Mouse (Mus musculus) megakaryocyte, adult 5-6 weeks (primary cell): ENCODE data around the gene Lgals3bp. TPM values are rescaled to one million over a fixed set of nuclear protein-coding genes. Genes with fewer than 3 reads are reported as not detected.

Experiments used
- ATAC-seq: 2 replicates; pipeline ENCODE4 v1.8.0; 2016; ENCODE audit warnings: mild to moderate bottlenecking, inconsistent platforms; ENCODE audit not compliant: poor library complexity, severe bottlenecking
- total RNA-seq, 2 experiments: library from RNA; stranded (forward) in 1 of 2; stranded (reverse) in 1 of 2; fragments of 153-499, 151-499 nt in 1 of 2; fragments of 221-1000, 200-1000 nt in 1 of 2; gene quantifications; 2 replicates each; pipeline versions ENCODE4 v1.2.3 to v1.2.4; 2015 to 2017

Gene Lgals3bp
- total RNA-seq (2015) = 63.8 and 78.5 TPM in 2 replicates
- total RNA-seq (2017) = 42.1 and 48.1 TPM in 2 replicates

DNA sequence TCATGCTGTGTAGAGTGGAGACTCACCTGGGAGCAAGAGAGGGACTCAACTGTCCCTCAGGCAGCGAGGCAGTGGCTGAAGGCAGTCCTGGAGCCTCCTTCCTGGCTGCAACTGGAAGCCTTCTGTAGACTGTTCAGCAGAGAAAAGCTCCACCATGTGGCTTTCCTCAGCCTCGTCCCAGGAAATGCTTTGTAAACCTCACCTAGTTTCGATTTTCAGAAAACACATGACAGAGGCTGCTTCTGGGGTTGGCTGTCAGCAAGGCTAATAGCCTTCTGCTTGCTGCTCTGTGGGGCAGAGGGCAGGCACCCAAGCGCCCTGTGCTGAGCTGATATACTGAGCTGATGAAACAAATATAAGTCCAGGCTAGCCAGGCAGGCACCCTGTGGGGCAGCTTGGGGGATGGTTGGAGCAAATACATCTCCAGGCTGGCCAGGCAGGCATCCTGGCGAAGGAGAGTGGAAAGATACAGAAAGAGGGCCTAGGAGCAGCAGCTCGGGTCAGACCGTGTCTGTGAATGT lies at the start of gene Lgals3bp:
Gene Lgals3bp, minus strand, starts transcription at position 333 of the 521 bp plus-strand sequence.
- ATAC-seq = peak; percentile 75

DNA sequence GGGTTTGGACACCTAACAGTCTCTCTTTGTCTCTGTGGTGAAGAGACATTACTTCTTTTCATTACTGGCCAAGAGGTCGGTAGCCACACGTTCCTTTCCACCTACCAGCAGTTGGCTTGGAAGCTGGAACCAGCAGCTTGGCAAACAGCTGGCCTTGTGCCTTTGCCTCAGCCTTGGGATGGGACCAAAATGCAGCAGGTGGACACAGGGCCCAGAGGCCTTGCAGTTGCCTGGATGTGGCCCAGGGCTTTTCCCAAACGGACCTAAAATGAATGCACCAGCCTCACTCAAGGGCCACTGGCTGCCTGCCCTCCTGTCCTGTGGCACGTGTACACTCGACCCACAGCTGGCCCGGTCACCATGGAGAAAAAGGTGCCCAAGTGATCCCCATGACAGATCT lies 49.3 kb upstream of the Lgals3bp start:
- no peak for ATAC-seq

DNA sequence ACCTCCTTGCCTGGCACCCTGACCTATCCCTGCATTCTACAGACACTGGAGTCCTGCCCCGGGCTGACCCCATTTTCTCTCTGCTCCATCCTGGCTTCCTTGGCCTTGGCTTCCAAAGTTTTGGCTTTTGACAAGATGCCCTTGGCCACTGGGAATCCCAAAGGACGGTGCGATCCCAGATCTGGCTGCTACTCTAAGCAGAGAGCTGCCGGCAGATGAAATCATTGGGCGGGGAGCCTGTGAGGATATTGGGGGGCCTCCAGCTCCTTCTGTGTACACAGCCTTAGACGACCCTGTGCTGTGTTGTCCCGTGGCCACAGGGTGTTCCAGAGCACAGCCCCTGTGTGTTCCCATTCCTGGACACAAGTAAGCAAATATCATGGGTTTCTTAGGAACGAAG lies 46.5 kb upstream of the Lgals3bp start:
- ATAC-seq = no peak

DNA sequence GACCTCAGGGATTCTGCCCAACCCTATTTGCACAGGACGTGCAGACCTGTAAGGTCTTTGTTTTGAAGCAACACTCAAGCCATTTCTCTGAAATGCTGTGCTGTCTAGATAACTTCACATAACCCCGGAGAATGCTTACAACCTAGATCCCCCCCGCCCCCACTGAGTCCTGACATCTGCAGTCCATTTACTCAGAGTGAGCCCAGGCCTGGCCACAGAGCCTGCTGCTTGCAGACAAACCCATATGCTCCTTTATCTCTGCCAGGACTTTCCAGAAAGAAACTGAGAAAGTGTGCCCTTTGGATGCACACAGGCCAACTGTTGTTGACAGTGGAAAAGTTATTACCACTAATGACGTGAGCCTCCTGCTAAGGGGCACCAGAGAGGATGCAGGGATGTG lies 45.5 kb upstream of the Lgals3bp start:
- no peak for ATAC-seq

DNA sequence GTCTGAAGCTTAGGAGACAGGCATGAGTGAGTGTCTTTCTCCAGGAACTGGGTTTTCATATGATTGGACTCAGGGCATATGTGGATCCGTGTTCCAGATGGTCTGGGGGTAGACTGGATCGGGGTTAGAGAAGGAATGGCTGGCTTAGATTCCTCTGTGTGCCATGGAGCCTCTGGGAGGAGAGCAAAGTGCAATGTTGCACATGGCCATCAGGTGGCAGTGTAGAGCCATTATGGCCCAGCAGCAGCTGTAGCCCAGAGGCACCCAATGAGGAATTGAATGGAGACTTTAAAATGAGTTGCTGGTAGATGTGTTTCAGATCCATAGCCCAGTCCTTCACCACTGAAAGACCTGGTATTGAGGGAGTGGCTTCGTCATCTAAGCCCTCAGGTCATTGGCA lies 44.0 kb upstream of the Lgals3bp start:
- ATAC-seq = peak; percentile 91

DNA sequence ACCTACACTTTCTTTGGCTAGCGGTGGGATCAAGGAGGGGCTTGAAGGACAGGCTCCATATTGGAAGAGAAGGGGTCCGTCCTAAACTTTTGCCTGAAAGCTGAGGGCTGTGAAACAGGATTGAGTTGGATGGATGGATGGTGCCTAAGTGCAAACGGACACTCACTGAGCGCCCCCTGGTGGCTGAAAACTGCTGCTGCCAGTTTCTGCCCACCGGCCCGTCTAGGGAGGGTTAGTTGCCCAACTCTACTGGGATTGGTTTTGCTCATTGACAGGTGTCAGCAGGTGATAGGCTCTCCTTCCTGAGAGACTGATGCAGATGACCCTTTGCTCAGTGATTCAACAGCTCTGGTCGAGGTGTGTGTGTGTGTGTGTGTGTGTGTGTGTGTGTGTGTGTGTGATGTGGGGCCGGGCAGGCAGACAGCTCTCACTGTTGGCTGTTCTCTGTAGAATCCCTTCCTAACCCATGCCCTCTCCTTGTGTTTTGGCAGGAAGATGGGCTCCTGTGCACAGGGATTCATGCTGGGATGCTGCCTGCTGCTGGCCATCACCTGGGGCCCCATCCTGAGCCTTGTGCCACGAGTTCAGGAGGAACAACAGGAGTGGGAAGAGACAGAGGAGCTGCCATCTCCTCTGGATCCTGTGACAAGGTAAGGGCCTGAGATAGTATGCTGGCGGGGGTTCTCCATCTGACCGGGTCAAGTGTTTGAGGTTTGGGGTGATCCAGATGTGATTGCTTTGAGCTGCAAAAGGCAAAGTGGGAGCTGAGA lies 41.5 kb upstream of the Lgals3bp start:
- peak; percentile 62 for ATAC-seq

DNA sequence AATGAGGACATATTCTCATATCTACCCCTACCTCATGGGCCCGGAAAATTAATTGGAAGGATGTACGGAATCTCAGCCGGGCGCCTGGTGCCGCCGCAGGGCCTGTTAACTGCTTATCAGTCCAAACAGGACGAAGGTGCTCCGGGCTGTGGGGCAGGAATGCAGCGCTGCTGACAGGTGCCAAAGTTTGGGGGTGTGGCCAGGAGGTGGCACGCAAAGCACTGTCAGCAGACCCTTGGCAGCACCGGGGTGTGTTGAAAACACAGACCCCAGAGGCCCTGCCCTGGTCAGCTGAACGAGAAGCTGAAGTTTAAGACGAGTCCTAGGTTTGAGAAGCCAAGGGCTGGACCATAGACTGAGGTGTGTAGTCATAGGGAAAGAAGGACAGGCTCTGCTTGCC lies 40.8 kb upstream of the Lgals3bp start:
- ATAC-seq = no peak

DNA sequence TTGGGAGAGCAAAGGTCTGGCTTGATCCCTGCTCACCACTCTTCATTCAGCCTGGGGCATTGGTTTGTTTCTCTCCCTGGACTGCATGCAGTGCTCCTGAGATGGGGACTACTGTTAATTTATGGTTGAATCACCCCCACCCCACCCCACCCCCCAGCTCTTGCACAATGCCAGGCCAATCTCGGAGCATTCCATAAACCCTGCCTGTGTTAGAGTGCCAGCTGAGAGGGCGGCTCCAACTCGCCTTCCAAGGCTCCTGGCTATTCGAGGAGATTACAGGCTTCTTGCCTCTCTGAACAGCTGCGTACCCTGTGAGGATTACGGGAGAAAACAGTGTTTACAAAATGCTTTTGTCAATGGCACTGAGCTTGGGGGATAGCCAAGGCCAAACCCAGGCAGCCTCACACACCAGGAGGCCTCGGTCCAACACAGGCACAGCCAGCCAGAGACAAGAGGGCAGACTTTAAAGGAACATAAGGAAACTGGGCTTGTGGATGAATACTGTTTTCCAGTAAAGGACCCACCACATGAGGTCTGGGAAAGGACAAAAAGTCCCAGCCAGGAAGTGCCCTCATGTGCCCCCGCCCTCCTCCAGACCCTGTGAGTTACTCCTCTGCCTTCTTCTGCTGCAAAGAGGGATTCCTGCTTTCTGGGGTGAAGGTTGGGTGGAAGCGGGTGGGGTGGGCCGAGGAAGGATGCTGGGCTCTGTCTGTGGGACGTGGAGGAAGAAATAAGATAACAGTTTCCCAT lies 36.9 kb upstream of the Lgals3bp start:
- no peak for ATAC-seq

DNA sequence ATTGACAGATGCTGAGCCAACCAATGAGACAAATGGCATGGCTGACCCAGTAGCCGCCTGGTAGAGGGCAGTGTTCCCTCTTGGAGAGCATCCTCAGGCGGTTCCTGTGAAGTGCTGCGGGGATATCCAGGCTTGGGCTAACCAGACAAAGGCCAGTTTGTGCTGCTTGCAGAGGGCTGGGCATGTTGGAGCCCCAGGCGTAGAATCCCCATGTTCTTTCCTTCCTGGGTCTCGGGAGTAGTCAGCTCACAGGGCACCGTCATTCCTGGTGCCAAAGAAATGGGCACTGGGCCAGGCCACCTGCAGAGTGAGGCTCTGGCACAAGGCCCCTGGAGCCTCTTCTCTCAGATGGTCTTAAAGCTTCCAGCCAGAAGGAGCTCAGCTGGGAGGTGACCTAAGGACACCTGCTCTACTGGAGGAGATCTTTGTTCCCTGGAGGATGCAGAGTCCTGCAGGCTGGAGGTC lies 34.6 kb upstream of the Lgals3bp start:
- ATAC-seq = no peak

DNA sequence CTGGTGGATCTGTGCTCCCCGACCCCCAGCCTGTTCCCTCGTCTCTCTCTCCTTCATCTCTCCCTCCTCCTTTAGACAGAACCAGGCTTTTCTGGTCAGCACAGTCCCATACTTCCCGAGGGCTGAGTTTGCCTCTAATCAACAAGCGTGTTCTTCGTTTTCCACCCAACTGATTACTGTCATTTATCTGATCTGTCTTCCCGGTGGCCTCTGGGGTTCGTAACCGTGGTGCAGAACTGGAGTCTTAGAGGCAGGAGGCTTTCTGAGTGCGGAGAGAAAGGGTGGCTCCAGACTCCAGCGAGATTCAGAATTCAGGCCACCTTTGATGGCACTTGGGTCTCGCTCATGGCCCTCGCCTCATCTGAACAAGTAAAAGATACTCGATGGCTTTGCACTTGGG lies 32.2 kb upstream of the Lgals3bp start:
- ATAC-seq = no peak

DNA sequence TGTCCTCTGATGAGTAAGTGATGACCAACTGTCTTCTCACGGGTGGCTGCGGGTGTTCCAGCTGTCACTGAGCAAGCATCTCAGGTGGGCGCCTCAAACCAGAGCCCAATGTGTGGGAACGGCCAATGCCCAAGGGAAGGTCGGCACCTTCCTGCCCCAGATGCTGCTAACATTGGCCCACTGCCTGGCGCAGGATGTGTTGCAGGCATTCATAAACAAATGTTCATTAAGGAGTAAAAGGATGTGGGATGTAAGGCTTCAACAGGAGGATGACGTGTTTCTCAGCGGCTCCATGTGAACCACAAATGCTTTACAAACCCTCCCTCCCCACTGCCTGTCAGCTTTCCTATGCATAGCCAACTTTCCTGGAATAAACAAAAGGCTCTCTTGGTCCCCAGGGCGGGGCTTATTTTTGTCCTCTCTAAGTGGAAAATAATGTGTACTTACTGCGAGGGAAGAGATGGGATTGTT lies 31.5 kb upstream of the Lgals3bp start:
- ATAC-seq = no peak

DNA sequence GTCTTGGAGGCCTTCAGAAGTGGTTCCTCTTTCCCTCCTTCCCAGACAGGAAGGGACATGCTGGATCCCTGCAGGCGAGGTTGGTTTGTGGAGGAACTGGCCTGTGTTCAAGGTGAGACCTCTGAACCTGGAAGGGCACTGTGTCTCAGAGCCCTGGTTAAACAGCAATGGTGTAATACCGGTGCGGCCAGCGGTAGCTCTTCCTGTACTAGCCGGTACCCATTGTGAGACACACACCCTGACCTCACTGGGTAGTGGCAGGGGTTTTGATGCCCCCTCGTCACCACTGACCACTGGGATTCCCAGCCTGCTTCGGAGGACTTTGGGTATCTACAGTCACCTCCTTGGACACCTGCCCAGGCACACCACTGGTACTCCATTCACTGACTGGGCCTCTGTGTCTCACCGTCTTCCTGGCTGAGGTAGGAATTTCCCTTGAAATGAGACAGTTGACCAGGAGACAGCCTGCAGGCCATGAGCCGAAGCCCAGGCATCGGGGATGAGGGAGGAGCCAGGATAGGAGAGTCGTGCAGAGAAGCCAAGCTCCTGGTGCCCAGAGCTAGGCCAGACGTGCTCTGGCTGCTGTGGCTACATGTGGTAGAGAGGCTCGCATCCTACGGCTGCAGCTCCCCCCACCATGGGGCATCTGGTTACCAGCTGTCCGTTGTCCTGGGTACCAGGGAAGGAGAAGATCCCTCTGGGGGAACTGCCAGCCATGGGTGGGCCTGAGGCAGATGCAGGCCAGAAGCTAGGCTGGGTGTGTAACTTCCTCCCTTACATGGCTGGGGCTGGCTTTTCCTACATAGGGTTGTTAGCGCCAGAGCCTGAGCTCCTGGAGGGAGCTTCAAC lies 29.4 kb upstream of the Lgals3bp start:
- ATAC-seq = no peak

DNA sequence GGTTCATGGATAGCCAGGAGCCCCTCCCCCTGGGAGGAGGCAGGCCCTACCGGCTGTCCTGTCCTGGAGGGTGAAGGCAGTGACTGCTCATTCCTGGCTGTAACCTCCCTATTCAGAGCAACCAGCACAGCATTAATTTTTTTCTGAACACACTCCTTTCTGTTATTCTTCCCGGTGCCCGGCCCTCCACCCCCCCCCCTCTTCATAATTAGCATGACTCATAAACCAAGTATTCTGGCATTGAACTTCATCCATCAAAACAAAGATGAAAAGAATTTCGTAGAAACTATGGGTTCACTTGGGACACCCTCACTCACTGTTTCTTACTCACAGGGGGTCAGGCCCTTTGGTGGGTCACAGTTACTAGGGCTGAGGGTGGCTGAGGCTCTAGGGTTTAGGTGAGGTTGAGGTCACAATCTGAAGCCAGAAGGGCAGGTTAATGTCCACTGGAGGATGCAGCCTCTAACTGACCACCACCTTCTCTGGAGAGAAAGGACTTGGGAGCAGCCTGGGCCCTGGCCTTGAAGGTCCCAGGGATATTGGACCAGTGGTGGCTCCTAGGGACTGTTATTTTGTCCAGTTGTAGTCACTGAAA lies 28.5 kb upstream of the Lgals3bp start:
- ATAC-seq = no peak

DNA sequence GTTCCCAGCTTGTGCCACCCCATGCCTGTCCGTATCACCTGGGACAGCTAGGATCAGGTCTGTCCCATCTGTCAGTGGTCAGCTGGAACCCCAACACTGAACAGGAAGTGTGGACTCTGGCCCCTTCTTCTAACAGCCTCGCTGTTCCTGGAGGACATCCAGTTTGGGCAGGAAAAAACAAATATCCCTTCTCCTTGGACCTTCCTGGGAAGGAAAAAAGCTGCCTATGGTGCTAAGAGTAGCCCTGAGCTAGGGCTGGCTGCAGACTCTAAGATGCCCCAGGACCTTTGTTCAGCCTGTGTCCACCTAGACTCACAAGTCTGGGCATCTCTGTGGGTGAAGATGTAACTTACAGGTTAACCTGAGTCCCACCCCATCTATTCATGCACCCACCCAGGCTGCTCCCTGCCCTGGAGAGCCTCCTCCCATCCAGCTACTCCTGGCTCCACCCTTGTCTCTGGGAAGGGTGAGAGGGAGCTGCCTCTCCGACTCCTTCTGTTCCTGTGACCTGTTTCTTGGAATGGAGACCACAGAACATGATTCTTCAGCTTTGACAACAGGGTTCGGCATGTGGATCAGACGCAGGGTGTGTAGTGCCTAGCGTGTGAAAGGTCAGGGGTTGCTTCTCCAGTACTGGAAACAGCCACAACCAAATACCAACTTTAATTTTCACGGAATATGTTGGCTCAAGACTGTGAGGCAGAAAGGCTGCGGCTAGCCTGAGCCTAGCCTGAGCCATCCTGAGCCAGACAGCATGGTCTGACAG lies 27.2 kb upstream of the Lgals3bp start:
- no peak for ATAC-seq

DNA sequence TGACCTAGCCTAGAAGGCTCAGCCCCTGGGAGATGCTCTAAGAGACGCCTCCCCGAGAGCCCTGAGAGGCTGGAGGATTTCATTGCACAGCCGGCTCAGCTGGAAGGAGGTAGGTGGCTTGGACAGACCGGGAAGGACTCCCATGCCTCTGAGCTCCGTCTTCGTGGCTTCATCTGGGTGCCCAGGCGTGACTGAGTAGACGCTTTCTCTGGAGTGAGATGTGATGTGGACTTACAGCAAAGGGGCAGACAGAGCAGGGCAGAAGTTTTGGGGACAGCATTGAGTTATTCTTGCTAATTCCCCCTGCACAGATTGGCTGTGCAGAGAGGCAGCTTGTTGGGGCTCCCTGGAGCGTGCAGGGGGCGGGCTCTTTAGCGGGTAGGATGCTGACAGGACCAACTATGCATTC lies 26.6 kb upstream of the Lgals3bp start:
- ATAC-seq = no peak

DNA sequence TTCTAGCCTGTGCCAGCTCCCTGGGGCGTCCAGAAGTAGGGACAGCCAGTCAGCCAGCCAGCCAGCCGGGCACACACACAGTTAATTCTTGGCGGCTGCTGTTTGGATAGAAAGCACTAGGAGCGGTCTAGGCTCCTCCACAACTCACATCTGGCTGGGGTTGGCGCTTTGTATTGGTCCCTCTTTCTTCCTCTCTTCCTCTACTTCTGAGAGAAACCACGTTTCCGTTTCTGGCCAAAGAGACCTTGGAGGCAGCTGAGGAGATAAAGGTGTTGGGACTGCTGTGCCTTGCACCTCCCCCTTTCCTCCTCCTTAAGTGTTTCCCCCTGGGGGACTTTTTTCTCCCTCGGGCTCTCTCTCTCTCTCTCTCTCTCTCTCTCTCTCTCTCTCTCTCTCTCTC lies 26.1 kb upstream of the Lgals3bp start, which contains the start of gene C1qtnf1:
Gene C1qtnf1, plus strand, starts transcription at position 218 of the 400 bp plus-strand sequence.
- ATAC-seq = no peak

DNA sequence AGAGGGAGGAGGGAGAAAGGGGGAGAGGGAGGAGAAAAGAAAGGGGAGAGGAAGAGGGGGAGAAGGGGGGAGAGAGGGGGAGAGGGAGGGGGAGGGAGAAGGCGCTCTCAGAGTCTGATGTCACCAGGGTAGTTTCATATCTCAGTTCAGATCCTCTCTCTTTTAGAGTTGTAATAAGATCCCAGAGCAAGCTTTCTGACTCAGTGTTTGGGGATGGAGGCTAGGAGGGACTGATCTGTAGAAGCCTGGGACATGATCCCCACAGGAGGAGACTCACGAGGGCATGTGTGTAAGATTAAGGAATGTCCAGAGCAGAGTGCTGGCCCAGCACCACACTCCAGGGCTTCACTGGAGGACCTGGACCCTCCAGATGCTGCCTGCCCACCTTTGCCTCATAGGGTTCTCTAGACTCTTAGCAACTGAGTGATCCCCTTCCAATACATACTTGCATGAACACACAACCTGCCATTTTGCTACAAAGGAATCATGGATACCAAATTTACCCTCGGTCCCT lies 25.4 kb upstream of the Lgals3bp start:
- no peak for ATAC-seq

DNA sequence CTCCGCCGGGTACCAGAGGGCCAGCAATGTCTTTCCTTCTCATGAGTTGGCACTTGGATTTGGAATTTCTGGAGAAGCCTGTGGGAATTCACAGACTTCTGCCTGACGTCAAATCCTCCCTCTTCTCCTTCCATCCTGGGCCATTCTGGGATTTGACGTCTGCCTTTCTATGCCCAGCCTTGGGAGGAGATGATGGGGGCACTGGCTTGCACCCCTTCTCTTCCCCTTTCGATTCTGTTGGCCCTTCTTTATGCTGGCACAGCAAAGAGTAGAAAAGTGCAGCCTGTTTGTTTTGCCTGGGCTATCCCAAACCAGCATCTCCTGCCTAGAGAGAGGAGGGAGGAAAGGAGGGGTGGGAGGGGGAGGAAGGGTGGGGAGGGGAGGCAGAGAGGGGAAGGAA lies 24.9 kb upstream of the Lgals3bp start:
- ATAC-seq = no peak

DNA sequence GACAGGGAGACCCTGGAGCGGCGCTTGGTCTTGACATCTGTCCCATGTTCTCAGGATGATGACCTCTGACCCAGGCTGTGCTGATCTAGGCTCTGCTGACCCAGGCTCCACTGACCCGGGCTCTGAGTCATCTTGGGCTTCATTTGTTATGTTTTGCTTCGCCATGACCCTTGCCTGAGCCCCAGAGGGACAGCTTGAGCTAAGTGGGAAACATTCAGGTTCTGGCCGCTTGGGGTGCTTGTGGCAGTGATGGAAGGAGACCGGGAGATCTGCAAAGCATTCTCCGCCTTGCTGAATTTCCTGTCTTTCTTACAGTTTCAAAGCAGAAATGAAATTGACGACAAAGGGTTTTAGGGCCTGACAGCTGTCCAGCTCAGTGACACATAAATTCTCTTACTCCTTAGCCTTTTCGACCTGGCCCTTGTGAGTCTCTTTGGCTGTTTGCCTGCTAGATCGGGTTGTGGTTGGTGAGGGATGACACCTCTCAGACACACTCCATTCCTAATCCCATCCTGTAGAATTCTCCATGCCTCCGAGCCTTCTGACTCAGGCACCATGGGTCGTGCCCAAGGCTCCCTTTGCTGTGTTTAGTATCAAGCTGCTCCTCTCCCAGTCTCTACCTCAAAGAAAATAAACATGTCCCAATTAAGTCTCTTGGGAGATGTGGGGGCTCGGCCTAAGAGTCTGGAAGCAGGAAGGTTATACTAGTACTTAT lies 22.9 kb upstream of the Lgals3bp start:
- no peak for ATAC-seq
